Comparison of ENCODE assay signal across 9 mouse cellular contexts in genomic region chr7:16931968-16932627, GRCm38 (mm10). TPM values are rescaled to one million over a fixed set of nuclear protein-coding genes. Genes with fewer than 3 reads are reported as not detected.
DNase-seq lines count a peak whose midpoint lies in the region; ATAC-seq and TF ChIP-seq lines count a peak whose summit lies in the region.
"Had no signal": no experiment of that assay in that cellular context is flagged by ENCODE, and none has a peak within 500 bp of the region (broad histone marks: within the 10 kb centered on the region; RNA-seq: fewer than 3 reads in every experiment).

No protein-coding gene starts in this region.

- H3K9ac ChIP-seq in forebrain, embryonic 12.5 days, result no peak overlapping the region
- H3K9ac ChIP-seq in lung, embryonic 14.5 days, result no peak overlapping the region

- ATAC-seq in forebrain, embryonic 12.5 days (ENCODE audit: low FRiP score), result peak; percentile 64
- ATAC-seq in lung, embryonic 14.5 days (ENCODE audit: insufficient read depth), result peak; percentile 55

- H3K4me2 ChIP-seq in forebrain, embryonic 12.5 days, result no peak overlapping the region
- no peak overlapping the region for H3K4me2 ChIP-seq in lung, embryonic 14.5 days

- no peak overlapping the region for H3K4me3 ChIP-seq in forebrain, embryonic 12.5 days (replicated peaks)
- no peak overlapping the region for H3K4me3 ChIP-seq in lung, embryonic 14.5 days (ENCODE audit: low read depth, low read length)

- 17% methylated on average over 14 of the region's 14 CpGs for WGBS in forebrain, embryonic 12.5 days
- WGBS in large intestine, adult 2 months, result 18% methylated on average over 14 of the region's 14 CpGs
- 17% methylated on average over 14 of the region's 14 CpGs for WGBS in lung, embryonic 14.5 days

- peak; percentile 79 for DNase-seq in MEL-GATA-1-ER (ENCODE audit: extremely low read depth, low read depth)
- DNase-seq in c-Kit-positive CD71-positive TER-119-negative erythroid progenitor cells, embryonic 14.5 days (ENCODE audit: low read depth), result peak; percentile 82
- peak; percentile 82 to 89 for DNase-seq in heart, postnatal 14 days
- peak; percentile 87 for DNase-seq in large intestine, adult 2 months (ENCODE audit: low read depth, low spot score)
- DNase-seq in lung, embryonic 14.5 days, result peak; percentile 96
- DNase-seq in ovary, postnatal 14 days (ENCODE audit: low spot score), result peak; percentile 83
- DNase-seq in thymus, postnatal 36 days, result peak; percentile 68 to 78

- no peaks in the 10 kb centered on the region for H3K9me3 ChIP-seq in forebrain, embryonic 12.5 days
- no peaks in the 10 kb centered on the region for H3K9me3 ChIP-seq in lung, embryonic 14.5 days (ENCODE audit: low read depth, low read length)

- peak overlapping the region; percentile 46; the same call in 1 of the 2 replicates for H3K27ac ChIP-seq in forebrain, embryonic 12.5 days
- H3K27ac ChIP-seq in lung, embryonic 14.5 days (ENCODE audit: low read depth), result no peak overlapping the region
- H3K27ac ChIP-seq: macrophage had no signal

- no peaks in the 10 kb centered on the region for H3K36me3 ChIP-seq in forebrain, embryonic 12.5 days (replicated peaks)
- no peaks in the 10 kb centered on the region for H3K36me3 ChIP-seq in lung, embryonic 14.5 days (ENCODE audit: insufficient read depth)

- TF ChIP-seq CTCF in lung, embryonic 14.5 days (IDR thresholded peaks at IDR 0.05; ENCODE audit: low read depth), result peak; percentile 94

- H3K27me3 ChIP-seq in forebrain, embryonic 12.5 days, result no peaks in the 10 kb centered on the region
- no peaks in the 10 kb centered on the region for H3K27me3 ChIP-seq in lung, embryonic 14.5 days (ENCODE audit: insufficient read depth, low read length)

- intact Hi-C loops in heart, postnatal 14 days (cut with DNase I), result loop anchor here (1.0 to 5.0 kb wide), 5 partner anchors 14 to 135 kb away; no protein-coding TSS in a partner anchor

- peaks cover 19% of the 10 kb centered on the region for H3K4me1 ChIP-seq in forebrain, embryonic 12.5 days
- peaks cover 6% of the 10 kb centered on the region for H3K4me1 ChIP-seq in lung, embryonic 14.5 days (ENCODE audit: insufficient read depth)

RNA-seq across cellular contexts. Expression of gene Calm3, which starts 8.2 kb away (rescaled TPM):
- 227 and 234 TPM in 2 replicates for polyA plus RNA-seq in forebrain, embryonic 12.5 days (2016; fragmentation: Nextera tagmentation; extraction: Ambion mirVana)
- 100 to 1,000 TPM; 228 to 250 TPM for total RNA-seq in heart, postnatal 14 days (2021)
- polyA plus RNA-seq in large intestine, adult 2 months (2012; rRNA removed), result 442 and 456 TPM in 2 replicates
- 139 and 155 TPM in 2 replicates for polyA plus RNA-seq in lung, embryonic 14.5 days (2014; fragmentation: Nextera tagmentation; extraction: Ambion mirVana)

RNA-seq across cellular contexts. Expression of gene Pnmal2, which starts 12.4 kb away (rescaled TPM):
- 52.6 and 53.3 TPM in 2 replicates for polyA plus RNA-seq in forebrain, embryonic 12.5 days (2016; fragmentation: Nextera tagmentation; extraction: Ambion mirVana)
- 1 to 10 TPM; 3.6 to 4.0 TPM for total RNA-seq in heart, postnatal 14 days (2021)
- polyA plus RNA-seq in large intestine, adult 2 months (2012; rRNA removed), result 1.2 and 2.3 TPM in 2 replicates
- polyA plus RNA-seq in lung, embryonic 14.5 days (2014; fragmentation: Nextera tagmentation; extraction: Ambion mirVana), result 3.1 and 3.3 TPM in 2 replicates
- polyA plus RNA-seq: macrophage had no signal

RNA-seq across cellular contexts. Expression of gene Ptgir, which starts 25.8 kb away (rescaled TPM):
- polyA plus RNA-seq in forebrain, embryonic 12.5 days (2016; fragmentation: Nextera tagmentation; extraction: Ambion mirVana), result 0.24 and 0.51 TPM in 2 replicates
- total RNA-seq in heart, postnatal 14 days (2021), result 1 to 10 TPM; 1.4 to 1.6 TPM
- 1.5 and 1.7 TPM in 2 replicates for polyA plus RNA-seq in large intestine, adult 2 months (2012; rRNA removed)
- 1.3 and 1.6 TPM in 2 replicates for polyA plus RNA-seq in lung, embryonic 14.5 days (2014; fragmentation: Nextera tagmentation; extraction: Ambion mirVana)

RNA-seq across cellular contexts. Expression of gene Pnmal1, which starts 27.4 kb away (rescaled TPM):
- polyA plus RNA-seq in forebrain, embryonic 12.5 days (2016; fragmentation: Nextera tagmentation; extraction: Ambion mirVana), result 32.3 and 37.0 TPM in 2 replicates
- total RNA-seq in heart, postnatal 14 days (2021), result not detected
- 0.22 and 0.43 TPM in 2 replicates for polyA plus RNA-seq in large intestine, adult 2 months (2012; rRNA removed)
- polyA plus RNA-seq in lung, embryonic 14.5 days (2014; fragmentation: Nextera tagmentation; extraction: Ambion mirVana), result 0.11 and 0.20 TPM in 2 replicates
- polyA plus RNA-seq: macrophage had no signal

RNA-seq across cellular contexts. Expression of gene Gng8, which starts 40.5 kb away (rescaled TPM):
- 14.7 and 16.4 TPM in 2 replicates for polyA plus RNA-seq in forebrain, embryonic 12.5 days (2016; fragmentation: Nextera tagmentation; extraction: Ambion mirVana)
- total RNA-seq in heart, postnatal 14 days (2021), result under 1 TPM; 0.81 to 0.98 TPM
- 3.1 and 3.6 TPM in 2 replicates for polyA plus RNA-seq in large intestine, adult 2 months (2012; rRNA removed)
- 10.8 and 11.1 TPM in 2 replicates for polyA plus RNA-seq in lung, embryonic 14.5 days (2014; fragmentation: Nextera tagmentation; extraction: Ambion mirVana)
- polyA plus RNA-seq: macrophage had no signal

Comparison
In these comparisons a context has a peak if more than half of its experiments do, and no peak if none do; other contexts are left out.
1. RNA of gene Pnmal2, which starts 12.4 kb away (polyA plus RNA-seq): 52.6 to 53.3 TPM in forebrain, embryonic 12.5 days; 3.1 to 3.3 TPM in lung, embryonic 14.5 days and 1.2 to 2.3 TPM in large intestine, adult 2 months; every median in the first group is over 10 times any median in the second.
2. Peak in every context shown above with its lines, with median percentiles within 50 percentile points of each other: DNase-seq.